Mouse (Mus musculus): ENCODE measurements at regions not wholly inside any gene's neighbourhood (a gene's known extent, or its start where the extent isn't known, plus 50 kb on each side); places are given as distances from the start of the nearest gene placed in this dataset.
A peak's percentile ranks its signal among the peaks of the same experiment; 100 is the strongest.

DNA sequence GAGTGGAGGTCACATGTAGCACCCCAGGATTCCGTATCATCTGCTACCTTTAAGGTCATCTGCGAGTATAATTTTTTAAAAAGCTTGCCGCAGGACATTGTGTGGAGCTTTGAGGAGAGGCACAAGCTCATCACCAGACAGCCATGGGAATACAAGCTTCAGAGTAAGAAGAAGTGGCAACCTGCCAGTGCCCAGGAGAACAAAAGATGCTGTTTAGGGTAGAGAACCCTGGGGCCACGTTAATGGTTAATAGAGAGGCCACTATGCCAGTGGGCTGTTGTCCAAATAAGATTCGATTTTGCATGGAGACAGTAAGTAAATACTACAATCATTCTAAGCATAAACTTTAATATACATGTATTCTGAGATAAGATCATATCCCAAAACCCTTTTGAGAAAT, 450.0 kb upstream of the Nrp1 start:
- DNase-seq = no peak

- no peak for DNase-seq
Measured at GRCm38 (mm10) chr8:127909580-127909979, 448.8 kb upstream of the Nrp1 start.

DNA sequence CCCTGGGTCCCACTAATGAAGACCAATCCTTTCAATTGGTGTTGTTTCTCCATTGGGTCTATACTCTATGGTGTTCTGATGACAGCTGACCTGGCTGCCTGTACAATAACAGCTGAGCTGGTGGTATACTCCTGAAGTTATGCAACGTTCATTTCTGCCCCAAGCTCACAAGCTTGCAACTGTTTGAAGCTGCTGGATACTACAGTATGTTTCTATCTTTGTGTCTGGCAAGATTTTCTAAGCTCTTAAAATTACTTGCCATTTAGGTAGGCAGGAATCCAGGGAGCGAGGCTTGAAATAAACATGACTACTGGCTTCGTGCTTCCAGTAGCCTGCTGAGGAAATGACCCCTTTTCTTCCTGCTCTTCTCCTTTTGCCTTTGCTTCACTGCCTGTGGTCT, 444.3 kb upstream of the Nrp1 start:
- no peak for DNase-seq

DNA sequence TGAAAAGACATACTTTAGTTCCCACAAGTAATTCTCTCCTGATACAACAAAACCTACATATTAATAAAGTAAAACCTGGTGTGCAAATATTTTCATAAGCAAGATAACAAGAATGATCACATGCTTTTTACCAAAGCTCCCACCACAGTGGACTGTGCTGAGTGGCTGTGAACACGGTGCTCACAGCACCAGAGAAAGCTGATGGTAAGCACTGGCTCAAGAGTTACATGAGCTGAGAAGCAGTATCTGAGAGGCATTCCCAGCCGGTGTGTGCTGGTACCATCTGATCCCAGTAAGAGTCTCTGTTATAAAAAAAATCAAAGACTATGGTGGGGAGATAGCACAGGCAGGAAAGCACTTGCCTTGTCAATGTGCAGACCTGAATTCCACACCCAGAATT, 443.5 kb upstream of the Nrp1 start:
- DNase-seq = no peak

- no peak for DNase-seq
Measured at GRCm38 (mm10) chr8:127915591-127916028, 442.8 kb upstream of the Nrp1 start.

- no peak for DNase-seq
Measured at GRCm38 (mm10) chr8:127921925-127922324, 436.5 kb upstream of the Nrp1 start.

DNA sequence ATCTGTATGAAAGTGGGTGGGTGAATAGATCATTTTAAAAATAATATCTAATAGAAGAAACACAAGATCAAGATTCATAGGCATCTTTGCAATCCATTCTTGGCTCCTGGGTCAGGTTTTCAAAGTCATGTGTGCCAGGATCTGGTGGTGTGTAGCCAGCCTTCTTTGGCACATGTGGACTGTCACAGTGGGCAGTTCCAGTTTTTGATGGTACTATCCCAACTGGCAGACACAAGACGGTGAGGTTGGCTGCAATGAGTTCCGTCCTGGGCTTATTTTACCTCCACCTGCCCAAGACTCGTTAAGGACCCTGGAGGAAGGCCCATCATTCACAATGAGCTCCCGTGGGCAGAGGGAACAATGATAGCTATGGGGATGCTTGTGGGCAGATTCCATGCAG, 435.1 kb upstream of the Nrp1 start:
- DNase-seq = no peak

GRCm38 (mm10) chr8:127932276-127932675, 426.1 kb upstream of the Nrp1 start:
- DNase-seq = no peak

DNA sequence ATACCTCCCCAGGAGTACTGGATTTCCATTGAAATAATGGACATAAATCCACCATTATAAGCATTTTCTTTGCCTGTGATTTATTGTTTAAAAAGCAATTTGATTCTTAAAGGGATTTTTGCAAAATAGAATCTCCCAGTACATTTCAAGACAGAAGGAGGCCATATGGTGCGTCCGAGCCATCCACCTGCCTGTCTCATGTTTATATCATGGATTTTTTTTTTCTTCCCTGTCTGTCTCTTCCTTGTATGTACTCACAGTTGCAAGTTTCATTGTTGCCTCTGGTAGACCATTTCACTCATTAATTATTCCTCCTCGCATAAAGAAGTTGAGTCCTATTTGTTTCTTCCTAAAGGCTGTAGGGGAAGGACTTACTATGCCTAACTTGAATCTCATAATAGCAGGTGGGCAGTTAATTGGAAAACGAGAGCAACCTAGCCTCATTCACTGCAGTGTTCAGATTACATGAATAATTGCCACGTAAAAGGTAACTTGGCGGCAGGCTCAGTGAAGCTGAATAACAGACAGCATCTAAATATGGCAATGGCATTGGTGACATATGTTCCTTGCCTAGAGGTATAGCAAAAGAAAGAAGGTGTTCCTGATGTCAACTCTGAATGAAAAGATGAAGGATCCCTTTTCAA, 421.5 kb upstream of the Nrp1 start:
- DNase-seq = no peak

DNA sequence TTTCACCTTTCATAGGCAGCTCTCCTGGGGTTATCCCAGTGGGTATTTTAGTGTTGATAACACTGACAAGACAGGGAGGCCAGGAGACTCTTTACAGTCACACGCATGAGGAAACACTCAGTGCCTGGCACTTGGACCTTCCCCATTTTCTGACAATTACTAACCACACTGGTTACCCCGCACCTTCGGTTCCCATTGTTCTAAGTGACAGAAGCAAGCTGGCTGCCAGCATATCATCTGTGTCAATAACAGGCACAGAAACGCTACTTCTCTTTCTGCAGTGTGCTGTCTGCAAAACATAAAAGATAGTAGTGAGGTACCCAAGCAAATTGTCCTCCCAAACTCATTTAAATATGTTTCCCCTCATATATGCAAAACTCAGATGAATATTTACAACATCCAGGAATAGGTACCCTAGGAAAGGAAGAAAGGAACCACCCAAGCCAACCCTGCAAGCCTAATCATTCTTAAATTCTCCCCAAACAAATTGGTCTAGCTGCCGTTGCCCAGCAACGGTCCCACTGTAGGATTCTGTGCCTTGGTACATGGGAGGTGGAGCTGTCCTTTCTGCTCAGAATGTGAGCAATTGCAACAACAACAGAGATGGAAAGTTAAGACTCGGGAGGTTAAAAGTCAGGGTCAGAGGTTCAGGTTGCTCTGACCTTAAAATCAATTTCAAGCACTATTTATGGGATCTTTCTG, 419.0 kb upstream of the Nrp1 start:
- no peak for DNase-seq

DNA sequence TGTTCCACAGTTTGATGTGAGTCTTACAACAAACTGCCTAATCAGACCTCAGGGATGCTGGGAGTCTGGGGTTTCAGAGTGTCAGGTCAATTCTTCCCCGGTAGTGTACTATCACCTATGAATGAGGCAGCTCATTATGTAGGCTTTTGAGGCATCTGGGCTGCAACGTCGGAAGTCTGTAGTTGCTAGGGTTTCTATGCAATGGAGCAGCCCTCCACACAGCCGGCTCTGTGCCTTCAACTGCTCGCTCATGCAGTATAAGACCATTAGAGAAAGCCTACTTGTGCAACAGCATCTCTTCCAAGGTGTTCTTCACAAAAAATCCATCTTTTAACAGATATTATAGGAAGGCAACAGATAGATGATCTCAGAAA, 418.4 kb upstream of the Nrp1 start:
- no peak for DNase-seq

- no peak for DNase-seq
Measured at GRCm38 (mm10) chr8:127942319-127942718, 416.1 kb upstream of the Nrp1 start.

DNA sequence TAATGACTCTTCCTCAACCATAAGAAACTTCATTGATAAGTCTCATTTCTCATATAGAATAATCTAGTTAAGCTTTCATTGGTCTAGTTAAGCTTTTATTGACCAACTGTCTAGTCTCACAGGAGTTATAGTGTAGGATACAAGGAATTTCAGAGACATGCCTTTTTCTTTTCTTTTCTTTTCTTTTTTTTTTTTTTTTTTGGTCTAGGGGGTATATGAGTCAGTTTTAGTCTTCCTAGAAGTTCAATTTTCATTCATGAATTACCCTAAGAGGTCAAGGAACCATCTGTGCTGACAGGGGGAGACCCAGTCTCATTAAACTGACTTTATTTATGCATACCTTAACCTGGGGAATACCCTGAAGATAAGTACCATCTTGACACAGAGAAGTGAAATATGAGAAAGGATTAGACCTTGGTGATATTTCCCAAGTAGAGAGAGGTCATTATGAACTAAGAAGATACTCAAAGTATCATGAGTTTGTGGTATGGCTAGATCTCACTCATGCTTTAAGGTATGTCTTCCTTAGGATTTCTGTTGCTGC, 413.4 kb upstream of the Nrp1 start:
- DNase-seq = no peak

DNA sequence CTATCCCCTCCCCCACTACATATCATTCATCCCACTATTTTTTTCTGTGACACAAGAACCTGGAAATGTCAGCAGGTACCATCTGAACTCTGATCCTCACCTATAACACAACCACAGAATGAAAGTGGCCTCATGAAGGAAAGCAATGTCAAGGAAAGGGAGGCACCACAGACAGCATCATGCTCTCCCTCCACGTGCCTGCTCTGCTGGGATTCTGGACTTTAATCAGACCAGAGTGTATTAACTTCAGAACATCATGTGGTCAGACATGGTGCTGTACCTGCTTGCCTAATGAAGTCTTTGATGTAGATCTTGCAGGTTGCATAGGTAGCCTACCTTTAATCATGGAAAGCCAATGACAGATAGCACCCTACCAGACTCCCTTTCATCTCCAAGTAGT, 400.8 kb upstream of the Nrp1 start:
- DNase-seq = no peak

- no peak for DNase-seq
Measured at GRCm38 (mm10) chr8:127958351-127959044, 399.9 kb upstream of the Nrp1 start.

DNA sequence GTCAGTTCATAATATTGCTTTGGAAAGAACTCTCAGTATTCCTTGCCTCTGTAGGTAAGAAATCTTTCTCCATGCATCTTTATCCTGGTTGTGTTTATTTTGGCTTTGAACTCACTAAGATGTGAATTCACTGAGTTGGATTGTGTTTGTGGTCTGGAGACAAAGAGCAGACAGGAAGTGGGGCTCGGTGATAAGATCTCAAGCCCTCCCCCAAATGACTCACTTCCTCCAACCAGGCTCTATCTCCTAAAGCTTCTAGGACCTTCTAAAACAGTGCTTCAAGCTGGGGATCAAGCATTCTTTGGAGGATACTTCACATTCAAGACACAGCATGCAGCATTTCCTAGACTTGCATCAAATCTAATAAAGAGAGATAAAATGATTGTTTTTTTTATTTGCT, 395.5 kb upstream of the Nrp1 start:
- no peak for DNase-seq

DNA sequence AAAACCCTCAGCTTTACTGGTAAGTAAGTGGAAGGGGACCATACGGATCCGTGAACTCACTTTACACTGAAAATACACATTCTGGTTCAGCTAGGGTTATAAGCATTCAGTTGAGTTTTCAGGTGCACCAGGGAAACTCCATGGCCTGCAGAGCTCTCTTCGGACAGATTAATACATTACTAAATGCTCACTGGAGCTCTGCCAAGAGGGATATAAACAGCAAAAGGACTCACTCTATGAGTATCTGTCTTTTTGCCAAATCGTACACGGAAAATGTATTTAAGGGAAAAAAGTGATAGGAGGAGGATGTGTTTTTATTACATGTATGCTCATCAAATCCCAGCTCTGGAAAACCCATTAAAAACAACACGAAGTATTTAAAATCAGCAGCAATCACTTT, 394.8 kb upstream of the Nrp1 start:
- no peak for DNase-seq

- peak; percentile 14 to 31 for DNase-seq
Measured at GRCm38 (mm10) chr8:127964801-127965200, 393.6 kb upstream of the Nrp1 start.

DNA sequence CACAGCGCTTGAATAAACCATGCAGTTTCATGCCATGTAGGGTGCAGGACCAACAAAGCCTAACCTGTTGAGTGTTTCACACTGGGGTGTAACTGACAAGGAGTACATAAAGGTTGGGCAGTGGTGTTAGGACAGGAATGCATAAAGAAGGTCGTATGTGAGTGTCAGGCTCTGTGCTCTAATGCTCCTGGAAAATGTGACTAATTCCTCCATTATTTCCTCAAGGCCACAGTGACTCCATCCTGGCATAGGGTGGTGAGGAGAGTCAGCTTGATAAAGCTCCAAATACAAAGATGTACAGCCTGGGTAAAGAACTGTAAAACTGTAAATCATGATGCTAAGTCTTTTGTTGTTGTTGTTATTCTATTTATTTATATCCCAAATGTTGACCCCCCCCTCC, 393.1 kb upstream of the Nrp1 start:
- peak; percentile 15 to 17 for DNase-seq

DNA sequence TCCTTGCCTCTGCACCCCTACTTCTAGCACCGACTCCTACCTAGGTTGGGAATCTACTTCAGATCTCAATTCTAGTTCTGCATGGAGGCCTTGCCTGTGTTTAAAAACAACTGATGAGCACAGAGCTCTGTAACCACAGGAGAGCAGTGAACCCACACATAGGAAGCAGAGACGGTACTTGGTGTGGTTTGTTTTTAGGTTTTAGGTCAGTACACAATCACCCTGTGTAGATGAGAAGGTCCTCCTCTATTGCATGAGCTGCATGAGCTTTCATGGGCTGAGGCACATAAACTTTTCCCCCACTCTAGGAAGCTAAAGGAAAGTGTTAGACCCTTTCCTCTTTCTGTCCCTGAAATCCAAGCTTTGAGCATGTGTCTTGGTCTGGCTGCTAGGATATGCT, 390.4 kb upstream of the Nrp1 start:
- no peak for DNase-seq

DNA sequence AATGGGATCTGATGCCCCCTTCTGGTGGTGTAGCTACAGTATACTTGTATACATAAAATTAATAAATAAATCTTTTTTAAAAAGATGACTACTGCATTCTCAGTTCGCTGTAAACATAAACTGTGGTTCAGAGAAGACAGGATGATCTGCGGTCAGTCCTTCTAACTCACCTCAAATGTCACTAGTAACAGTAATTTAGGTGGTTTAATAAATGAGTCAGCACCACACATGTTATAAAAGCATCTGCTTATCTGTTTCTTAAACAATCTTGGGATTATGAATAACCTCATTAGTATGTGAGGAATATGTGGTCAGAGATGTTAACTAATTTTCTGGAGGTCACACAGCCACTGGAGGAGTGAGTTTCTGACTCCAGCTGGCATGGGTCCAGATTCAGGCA, 385.2 kb upstream of the Nrp1 start:
- no peak for DNase-seq

DNA sequence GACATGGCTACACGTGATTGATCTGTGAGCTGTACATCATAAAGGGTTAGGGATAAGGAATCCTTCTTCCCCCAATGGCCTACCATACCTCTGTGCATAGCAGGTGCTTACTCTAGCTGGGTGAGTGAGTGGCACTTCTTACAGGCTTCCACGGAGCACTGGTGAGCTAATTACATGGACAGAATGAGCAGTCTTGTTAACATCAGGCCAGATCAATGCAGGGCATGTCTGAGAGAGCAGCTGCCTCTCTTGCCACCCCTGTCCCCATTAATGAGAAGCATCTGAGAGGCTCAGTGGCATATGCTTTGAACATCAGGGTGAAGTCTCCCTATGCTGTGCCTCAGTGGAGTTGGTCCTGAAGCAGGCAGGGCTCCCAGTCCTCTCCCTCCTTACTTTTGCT, 380.7 kb upstream of the Nrp1 start:
- no peak for DNase-seq

Measured in adrenal gland, postnatal 36 days (tissue).